Mouse (Mus musculus): ENCODE results near the gene Plcg2. TPM values are rescaled to one million over a fixed set of nuclear protein-coding genes. Genes with fewer than 3 reads are reported as not detected.

The Plcg2 gene
- polyA plus RNA-seq, 1 experiment from 2014 or later, result 3.2 TPM

GRCm38 (mm10) chr8:117464525-117464924 is 33.6 kb upstream of the Plcg2 start:
- 90% methylated on average over 6 of the region's 6 CpGs for WGBS
- ATAC-seq (ENCODE audit: insufficient read depth), result no peak

GRCm38 (mm10) chr8:117465250-117465649 is 32.8 kb upstream of the Plcg2 start:
- H3K4me3 ChIP-seq (ENCODE audit: low read depth, low read length), result no peak overlapping the region
- H3K27ac ChIP-seq (ENCODE audit: low read depth), result no peak overlapping the region
- ATAC-seq (ENCODE audit: insufficient read depth) (peak; percentile 62; the same call in 1 of the 2 replicates), DNase-seq (peak; percentile 94)
- H3K4me1 ChIP-seq (ENCODE audit: insufficient read depth), result no peaks in the 10 kb centered on the region
- TF ChIP-seq CTCF (IDR thresholded peaks at IDR 0.05; ENCODE audit: low read depth), result peak; percentile 84
- H3K9me3 ChIP-seq (ENCODE audit: low read depth, low read length), result no peaks in the 10 kb centered on the region
- H3K9ac ChIP-seq, result no peak overlapping the region
- H3K27me3 ChIP-seq (ENCODE audit: insufficient read depth, low read length), result no peaks in the 10 kb centered on the region
- 28% methylated on average over 5 of the region's 5 CpGs for WGBS
- H3K36me3 ChIP-seq (ENCODE audit: insufficient read depth), result 0 out of 2 replicates have a peak, but pooled peaks cover 4% of the 10 kb centered on the region
- no peak overlapping the region for H3K4me2 ChIP-seq

More at GRCm38 (mm10) chr8:117464525-117464924, 33.6 kb upstream of the Plcg2 start:
- Histone ChIP-seq H3K4me2 (no peak overlapping the region), H3K27ac (ENCODE audit: low read depth) (no peak overlapping the region), H3K27me3 (ENCODE audit: insufficient read depth, low read length) (no peaks in the 10 kb centered on the region), H3K9ac (no peak overlapping the region), H3K9me3 (ENCODE audit: low read depth, low read length) (no peaks in the 10 kb centered on the region), H3K4me3 (ENCODE audit: low read depth, low read length) (no peak overlapping the region), H3K36me3 (ENCODE audit: insufficient read depth) (0 out of 2 replicates have a peak, but pooled peaks cover 4% of the 10 kb centered on the region), H3K4me1 (ENCODE audit: insufficient read depth) (no peaks in the 10 kb centered on the region)
- peak; percentile 58 for TF ChIP-seq CTCF (IDR thresholded peaks at IDR 0.05; ENCODE audit: low read depth)
- DNase-seq, result no peak

GRCm38 (mm10) chr8:117467466-117467865 is 30.6 kb upstream of the Plcg2 start:
- H3K4me1 ChIP-seq (ENCODE audit: insufficient read depth), result 0 out of 2 replicates have a peak, but pooled peaks cover 2% of the 10 kb centered on the region
- H3K27ac ChIP-seq (ENCODE audit: low read depth), result no peak overlapping the region
- DNase-seq, result no peak
- H3K4me3 ChIP-seq (ENCODE audit: low read depth, low read length), result no peak overlapping the region
- no peaks in the 10 kb centered on the region for H3K27me3 ChIP-seq (ENCODE audit: insufficient read depth, low read length)
- no peak overlapping the region for H3K9ac ChIP-seq
- no peak for ATAC-seq (ENCODE audit: insufficient read depth)
- no peak for TF ChIP-seq CTCF (IDR thresholded peaks at IDR 0.05; ENCODE audit: low read depth)
- no peaks in the 10 kb centered on the region for H3K9me3 ChIP-seq (ENCODE audit: low read depth, low read length)
- no peak overlapping the region for H3K4me2 ChIP-seq
- no peaks in the 10 kb centered on the region for H3K36me3 ChIP-seq (ENCODE audit: insufficient read depth)
- 80% methylated on average over 10 of the region's 10 CpGs for WGBS

GRCm38 (mm10) chr8:117469431-117470341 is 28.4 kb upstream of the Plcg2 start:
- peak overlapping the region; percentile 54 for H3K4me2 ChIP-seq
- H3K27ac ChIP-seq (ENCODE audit: low read depth), result peak overlapping the region; percentile 52; the same call in 1 of the 2 replicates
- no peak for TF ChIP-seq CTCF (IDR thresholded peaks at IDR 0.05; ENCODE audit: low read depth)
- H3K4me3 ChIP-seq (ENCODE audit: low read depth, low read length), result no peak overlapping the region
- no peak overlapping the region for H3K9ac ChIP-seq
- H3K36me3 ChIP-seq (ENCODE audit: insufficient read depth), result no peaks in the 10 kb centered on the region
- no peaks in the 10 kb centered on the region for H3K27me3 ChIP-seq (ENCODE audit: insufficient read depth, low read length)
- H3K4me1 ChIP-seq (ENCODE audit: insufficient read depth), result 0 out of 2 replicates have a peak, but pooled peaks cover 2% of the 10 kb centered on the region
- DNase-seq (no peak), ATAC-seq (ENCODE audit: insufficient read depth) (peak; percentile 21; the same call in 1 of the 2 replicates)
- WGBS, result 27% methylated on average over 16 of the region's 16 CpGs
- H3K9me3 ChIP-seq (ENCODE audit: low read depth, low read length), result no peaks in the 10 kb centered on the region

GRCm38 (mm10) chr8:117470342-117470781 is 27.7 kb upstream of the Plcg2 start:
- Histone ChIP-seq H3K4me1 (ENCODE audit: insufficient read depth) (0 out of 2 replicates have a peak, but pooled peaks cover 2% of the 10 kb centered on the region), H3K4me2 (peak overlapping the region; percentile 54), H3K36me3 (ENCODE audit: insufficient read depth) (no peaks in the 10 kb centered on the region), H3K27me3 (ENCODE audit: insufficient read depth, low read length) (no peaks in the 10 kb centered on the region), H3K27ac (ENCODE audit: low read depth) (peak overlapping the region; percentile 52; the same call in 1 of the 2 replicates), H3K9me3 (ENCODE audit: low read depth, low read length) (no peaks in the 10 kb centered on the region), H3K9ac (no peak overlapping the region), H3K4me3 (ENCODE audit: low read depth, low read length) (peak overlapping the region; percentile 20; the same call in 1 of the 2 replicates)
- ATAC-seq (ENCODE audit: insufficient read depth) (peak; percentile 87), DNase-seq (peak; percentile 89)
- 2% methylated on average over 14 of the region's 14 CpGs for WGBS
- TF ChIP-seq CTCF (IDR thresholded peaks at IDR 0.05; ENCODE audit: low read depth), result peak; percentile 29; the same call in 1 of the 2 replicates

GRCm38 (mm10) chr8:117471174-117471573 is 26.9 kb upstream of the Plcg2 start:
- H3K27ac ChIP-seq (ENCODE audit: low read depth), result no peak overlapping the region; the same call in 1 of the 2 replicates
- peak; percentile 82 for DNase-seq
- no peak overlapping the region for H3K4me3 ChIP-seq (ENCODE audit: low read depth, low read length)
- H3K36me3 ChIP-seq (ENCODE audit: insufficient read depth), result no peaks in the 10 kb centered on the region
- TF ChIP-seq CTCF (IDR thresholded peaks at IDR 0.05; ENCODE audit: low read depth), result peak; percentile 85
- no peak overlapping the region for H3K9ac ChIP-seq
- 33% methylated on average over 3 of the region's 3 CpGs for WGBS
- H3K27me3 ChIP-seq (ENCODE audit: insufficient read depth, low read length), result no peaks in the 10 kb centered on the region
- no peak overlapping the region for H3K4me2 ChIP-seq
- no peak for ATAC-seq (ENCODE audit: insufficient read depth)
- H3K4me1 ChIP-seq (ENCODE audit: insufficient read depth), result 0 out of 2 replicates have a peak, but pooled peaks cover 2% of the 10 kb centered on the region
- no peaks in the 10 kb centered on the region for H3K9me3 ChIP-seq (ENCODE audit: low read depth, low read length)

GRCm38 (mm10) chr8:117471655-117472054 is 26.4 kb upstream of the Plcg2 start:
- ATAC-seq (ENCODE audit: insufficient read depth), result no peak
- no peak overlapping the region for H3K4me2 ChIP-seq
- no peaks in the 10 kb centered on the region for H3K27me3 ChIP-seq (ENCODE audit: insufficient read depth, low read length)
- no peaks in the 10 kb centered on the region for H3K9me3 ChIP-seq (ENCODE audit: low read depth, low read length)
- no peak for TF ChIP-seq CTCF (IDR thresholded peaks at IDR 0.05; ENCODE audit: low read depth)
- H3K9ac ChIP-seq, result no peak overlapping the region
- H3K27ac ChIP-seq (ENCODE audit: low read depth), result no peak overlapping the region
- no peak overlapping the region for H3K4me3 ChIP-seq (ENCODE audit: low read depth, low read length)
- DNase-seq, result no peak
- H3K4me1 ChIP-seq (ENCODE audit: insufficient read depth), result 0 out of 2 replicates have a peak, but pooled peaks cover 2% of the 10 kb centered on the region
- no peaks in the 10 kb centered on the region for H3K36me3 ChIP-seq (ENCODE audit: insufficient read depth)
- WGBS, result 67% methylated on average over 9 of the region's 9 CpGs
